Mouse (Mus musculus): ENCODE measurements at regions not wholly inside any gene's neighbourhood (a gene's known extent, or its start where the extent isn't known, plus 50 kb on each side); places are given as distances from the start of the nearest gene placed in this dataset.
"Not testable (repeated sequence)": the region's sequence is repeated elsewhere in the genome, so short reads cannot be mapped to it uniquely, and the experiment has no call there.

GRCm38 (mm10) chr2:107869304-107869958 is 579.0 kb downstream of the Kcna4 start:
- peak; percentile 36 for DNase-seq (ENCODE audit: low read depth, low spot score)

- no peak for DNase-seq (ENCODE audit: low read depth, low spot score)
Observed at GRCm38 (mm10) chr2:107879663-107880062, 589.2 kb downstream of the Kcna4 start.

- no peak for DNase-seq (ENCODE audit: low read depth, low spot score)
Observed at GRCm38 (mm10) chr2:107886063-107886762, 595.8 kb downstream of the Kcna4 start.

GRCm38 (mm10) chr2:107888245-107888644 is 597.8 kb downstream of the Kcna4 start:
- no peak for DNase-seq (ENCODE audit: low read depth, low spot score)

- DNase-seq (ENCODE audit: low read depth, low spot score) = no peak
Observed at GRCm38 (mm10) chr2:107925116-107925515, 634.7 kb downstream of the Kcna4 start.

GRCm38 (mm10) chr2:107926606-107927005 is 636.2 kb downstream of the Kcna4 start:
- DNase-seq (ENCODE audit: low read depth, low spot score) = no peak

GRCm38 (mm10) chr2:107935336-107935735 is 644.9 kb downstream of the Kcna4 start:
- DNase-seq (ENCODE audit: low read depth, low spot score) = no peak

- no peak for DNase-seq (ENCODE audit: low read depth, low spot score)
Observed at GRCm38 (mm10) chr2:107935775-107936174, 645.3 kb downstream of the Kcna4 start.

- no peak for DNase-seq (ENCODE audit: low read depth, low spot score)
Observed at GRCm38 (mm10) chr2:107941374-107941773, 650.9 kb downstream of the Kcna4 start.

- DNase-seq (ENCODE audit: low read depth, low spot score) = no peak
Observed at GRCm38 (mm10) chr2:107945837-107946451, 655.5 kb downstream of the Kcna4 start.

GRCm38 (mm10) chr2:107955608-107956127 is 665.2 kb downstream of the Kcna4 start:
- not testable (repeated sequence) for DNase-seq (ENCODE audit: low read depth, low spot score)

- not testable (repeated sequence) for DNase-seq (ENCODE audit: low read depth, low spot score)
Observed at GRCm38 (mm10) chr2:107963921-107964320, 673.5 kb downstream of the Kcna4 start.

GRCm38 (mm10) chr2:107964841-107965240 is 674.4 kb downstream of the Kcna4 start:
- DNase-seq (ENCODE audit: low read depth, low spot score) = no peak

- no peak for DNase-seq (ENCODE audit: low read depth, low spot score)
Observed at GRCm38 (mm10) chr2:107965336-107966306, 675.2 kb downstream of the Kcna4 start.

- DNase-seq (ENCODE audit: low read depth, low spot score) = no peak
Observed at GRCm38 (mm10) chr2:107968526-107968925, 678.1 kb downstream of the Kcna4 start.

GRCm38 (mm10) chr2:107969526-107969925 is 679.1 kb downstream of the Kcna4 start:
- DNase-seq (ENCODE audit: low read depth, low spot score) = no peak

GRCm38 (mm10) chr2:107973528-107973927 is 683.1 kb downstream of the Kcna4 start:
- no peak for DNase-seq (ENCODE audit: low read depth, low spot score)

- DNase-seq (ENCODE audit: low read depth, low spot score) = no peak
Observed at GRCm38 (mm10) chr2:107994831-107995230, 704.4 kb downstream of the Kcna4 start.

- DNase-seq (ENCODE audit: low read depth, low spot score) = no peak
Observed at GRCm38 (mm10) chr2:108011534-108011933, 721.1 kb downstream of the Kcna4 start.

- no peak for DNase-seq (ENCODE audit: low read depth, low spot score)
Observed at GRCm38 (mm10) chr2:108023206-108023605, 732.8 kb downstream of the Kcna4 start.

GRCm38 (mm10) chr2:108030657-108031056 is 740.2 kb downstream of the Kcna4 start:
- DNase-seq (ENCODE audit: low read depth, low spot score) = no peak

Data from retina, adult 2 months (tissue).